Mouse (Mus musculus) testis, postnatal 14 days (tissue): ENCODE measurements around the gene Tbc1d22b.

ENCODE experiments used
- DNase-seq: peaks from one replicate; pipeline ENCODE4 v3.0.0; 2021; ENCODE audit warnings: low spot score

Gene Tbc1d22b

GRCm38 (mm10) chr17:29541419-29541818 is 8.2 kb upstream of the Tbc1d22b start:
- DNase-seq: peak; percentile 36

GRCm38 (mm10) chr17:29542831-29543690 is 6.5 kb upstream of the Tbc1d22b start:
- no peak for DNase-seq

DNA sequence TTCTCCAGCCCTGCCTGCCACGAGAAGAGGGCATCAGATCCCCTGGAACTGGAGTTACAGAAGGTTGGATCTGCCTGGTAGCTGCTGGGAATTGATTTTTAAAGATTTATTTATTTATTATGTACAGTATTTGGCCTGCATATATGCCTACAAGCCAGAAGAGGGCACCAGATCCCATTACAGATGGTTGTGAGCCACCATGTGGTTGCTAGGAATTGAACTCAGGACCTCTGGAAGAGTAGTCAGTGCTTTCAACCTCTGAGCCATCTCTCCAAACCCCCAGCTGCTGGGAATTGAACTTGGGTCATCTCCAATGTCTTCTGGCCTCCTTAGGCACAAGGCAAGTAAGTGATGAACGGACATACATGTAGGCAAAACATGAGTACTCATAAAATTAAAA is 5.5 kb upstream of the Tbc1d22b start:
- no peak for DNase-seq

DNA sequence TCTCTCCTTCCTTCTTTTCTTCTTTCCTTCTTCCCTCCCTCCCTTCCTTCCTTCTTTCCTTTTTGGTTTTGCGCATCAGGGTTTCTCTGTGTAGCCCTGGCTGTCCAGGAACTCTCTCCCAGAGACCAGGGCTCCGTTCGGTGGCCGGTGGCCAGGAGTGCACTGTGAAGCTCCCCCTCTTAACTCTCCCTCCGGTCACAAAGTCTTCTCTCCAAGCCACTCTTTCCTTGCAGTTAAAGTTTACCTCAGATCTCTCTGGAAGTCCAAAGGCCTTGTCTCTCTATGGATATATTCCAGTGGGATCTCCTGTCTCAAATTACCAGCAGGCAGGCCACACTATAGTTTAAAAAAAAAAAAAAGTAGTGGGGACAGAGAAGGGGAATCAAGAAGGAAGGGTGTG is 4.3 kb upstream of the Tbc1d22b start:
- DNase-seq: no peak

DNA sequence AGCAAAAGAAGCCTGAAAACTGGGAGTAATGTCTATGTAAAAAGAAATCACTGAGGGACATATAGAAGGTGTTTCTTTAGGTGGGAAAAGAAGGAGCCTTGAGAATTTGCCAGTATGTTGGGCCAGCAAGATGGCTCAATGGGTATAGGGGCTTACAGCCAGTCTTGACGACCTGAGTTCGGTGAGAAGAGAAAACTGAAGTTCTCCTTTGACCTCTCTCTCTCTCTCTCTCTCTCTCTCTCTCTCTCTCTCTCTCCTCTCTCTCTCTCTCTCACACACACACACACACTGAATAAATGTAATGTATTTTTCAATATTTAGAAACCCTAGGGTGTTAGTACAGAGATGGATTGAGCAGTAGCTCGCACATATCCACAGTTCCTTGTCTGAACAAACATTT is 1.1 kb upstream of the Tbc1d22b start:
- DNase-seq: no peak

GRCm38 (mm10) chr17:29548994-29549393 is 591 bp upstream of the Tbc1d22b start:
- DNase-seq: no peak

DNA sequence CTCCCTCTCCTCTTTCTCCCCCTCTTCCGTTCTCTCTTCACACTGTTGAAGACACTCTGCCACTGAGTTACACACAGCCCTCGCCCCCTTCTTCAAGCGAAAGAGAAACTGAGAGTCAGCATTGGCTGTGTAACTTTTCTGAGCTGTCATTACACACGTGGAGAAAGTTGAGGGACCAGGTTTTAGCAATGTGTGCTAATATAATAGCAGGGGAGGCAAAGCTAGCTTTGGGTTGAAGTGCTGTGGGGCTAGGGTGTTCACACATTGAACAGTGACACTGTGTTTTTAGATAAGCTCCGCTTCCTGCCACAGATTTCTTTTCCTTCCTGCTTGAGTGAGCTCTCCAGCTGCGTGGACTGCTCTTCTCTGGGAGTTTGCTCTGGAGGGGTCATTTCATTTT is 1.4 kb downstream of the Tbc1d22b start:
- no peak for DNase-seq

- no peak for DNase-seq
Measured at GRCm38 (mm10) chr17:29552162-29552732, 2.7 kb downstream of the Tbc1d22b start, which contains the start of gene Tmem217. Gene Tmem217 (minus strand): TSS chr17:29552385.

DNA sequence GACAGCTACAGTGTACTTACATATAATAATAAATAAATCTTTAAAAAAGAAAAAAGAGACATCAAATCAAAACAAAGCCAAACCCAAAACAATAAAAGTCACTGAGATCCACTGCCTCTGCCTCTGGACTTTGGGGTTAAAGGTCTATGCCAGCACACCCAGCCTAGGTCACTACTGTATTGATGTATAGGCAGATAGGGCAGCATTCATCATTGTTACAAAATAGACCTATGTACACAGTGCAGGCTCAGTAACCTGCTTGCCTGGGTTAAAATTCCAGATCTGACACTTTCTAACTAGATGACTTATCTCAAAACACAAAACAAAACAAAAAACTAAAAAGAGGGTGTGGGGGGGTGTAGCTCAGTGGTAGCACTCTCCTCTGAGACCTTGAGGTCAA is 4.6 kb downstream of the Tbc1d22b start:
- DNase-seq: no peak

- no peak for DNase-seq
Measured at GRCm38 (mm10) chr17:29556456-29556855, 6.9 kb downstream of the Tbc1d22b start.

DNA sequence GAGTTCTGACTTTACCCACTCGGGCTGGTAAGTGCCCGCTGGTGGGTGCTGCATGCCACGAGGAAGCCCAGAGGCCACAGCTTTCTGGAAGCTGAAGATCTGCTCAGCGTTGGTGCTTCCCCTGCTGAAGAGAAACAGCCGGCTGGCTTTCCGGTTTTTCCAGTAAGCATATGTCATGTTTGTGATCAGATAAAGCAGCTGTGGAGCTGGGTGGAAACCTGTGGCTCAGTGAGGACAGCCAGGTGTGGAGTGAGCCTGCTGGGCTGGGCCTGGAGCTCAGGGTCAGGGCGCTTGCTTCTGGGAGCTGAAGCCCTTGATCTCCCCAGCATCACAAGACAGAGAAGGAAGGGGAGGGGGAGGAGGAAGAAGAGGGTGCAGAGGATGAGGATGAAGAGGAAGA is 7.3 kb downstream of the Tbc1d22b start:
- DNase-seq: no peak

DNA sequence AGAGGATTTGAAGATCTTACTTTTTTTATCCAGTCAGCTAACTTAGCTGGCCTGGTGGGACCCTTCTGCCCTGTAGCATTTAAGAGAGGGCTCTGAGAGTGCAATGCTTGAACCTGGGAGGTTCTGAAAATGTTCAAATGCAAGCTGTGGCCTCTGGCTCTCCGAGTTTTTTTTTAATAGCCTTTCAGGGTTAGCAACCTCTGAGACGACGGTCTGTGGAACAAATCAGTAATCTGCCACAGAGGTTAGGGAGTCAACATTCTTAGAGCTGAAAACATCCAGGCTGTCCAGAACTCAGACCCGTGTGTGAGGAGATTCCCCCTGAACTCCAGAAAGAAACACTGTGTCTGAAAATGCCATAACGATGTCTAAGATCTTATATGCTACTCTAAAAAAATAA is 8.9 kb downstream of the Tbc1d22b start:
- DNase-seq: no peak

DNA sequence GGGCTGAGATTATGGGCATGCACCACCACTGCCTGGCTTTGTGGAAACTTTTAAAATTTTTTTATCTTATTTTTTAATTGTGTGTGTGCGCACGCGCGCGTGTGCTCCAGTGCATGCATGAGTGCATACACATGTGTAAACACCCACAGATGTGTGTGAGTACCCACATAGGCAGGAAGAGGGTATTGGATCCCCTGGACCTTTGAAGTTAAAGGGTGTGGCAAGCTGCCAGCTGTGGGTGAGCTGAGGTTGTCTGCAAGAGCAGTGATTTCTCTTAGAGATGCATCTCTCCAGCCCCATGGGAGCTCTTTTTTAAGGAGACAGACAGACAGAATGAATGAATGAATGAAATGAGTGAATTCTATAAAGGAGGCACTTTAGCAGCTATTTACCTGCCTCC is 15.9 kb downstream of the Tbc1d22b start:
- DNase-seq: no peak

GRCm38 (mm10) chr17:29568435-29568834 is 18.9 kb downstream of the Tbc1d22b start:
- DNase-seq: no peak

- DNase-seq: no peak
Measured at GRCm38 (mm10) chr17:29569831-29570230, 20.2 kb downstream of the Tbc1d22b start.

- DNase-seq: no peak
Measured at GRCm38 (mm10) chr17:29579579-29580126, 30.1 kb downstream of the Tbc1d22b start.

- DNase-seq: no peak
Measured at GRCm38 (mm10) chr17:29583569-29583968, 34.0 kb downstream of the Tbc1d22b start.

DNA sequence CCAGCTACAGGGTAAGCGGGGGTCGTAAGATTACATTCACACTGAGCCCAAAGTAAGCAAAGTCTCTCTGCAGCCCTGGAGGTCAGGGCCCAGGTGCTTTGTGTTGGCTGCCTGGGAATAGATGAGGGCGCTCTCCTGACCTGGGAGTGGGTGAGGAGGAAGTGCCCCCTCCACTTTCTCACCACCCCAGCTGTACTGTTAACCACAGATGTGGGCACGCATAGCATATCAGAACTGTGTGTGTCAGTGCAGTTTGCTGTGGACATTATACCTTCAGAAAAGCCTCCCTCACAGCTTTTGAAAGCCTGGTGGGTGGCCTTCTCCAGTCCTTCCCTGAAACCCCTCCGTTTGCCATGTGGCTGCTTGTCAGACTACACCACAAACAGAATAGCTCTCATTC is 34.7 kb downstream of the Tbc1d22b start:
- no peak for DNase-seq

GRCm38 (mm10) chr17:29584737-29585136 is 35.2 kb downstream of the Tbc1d22b start:
- DNase-seq: no peak

DNA sequence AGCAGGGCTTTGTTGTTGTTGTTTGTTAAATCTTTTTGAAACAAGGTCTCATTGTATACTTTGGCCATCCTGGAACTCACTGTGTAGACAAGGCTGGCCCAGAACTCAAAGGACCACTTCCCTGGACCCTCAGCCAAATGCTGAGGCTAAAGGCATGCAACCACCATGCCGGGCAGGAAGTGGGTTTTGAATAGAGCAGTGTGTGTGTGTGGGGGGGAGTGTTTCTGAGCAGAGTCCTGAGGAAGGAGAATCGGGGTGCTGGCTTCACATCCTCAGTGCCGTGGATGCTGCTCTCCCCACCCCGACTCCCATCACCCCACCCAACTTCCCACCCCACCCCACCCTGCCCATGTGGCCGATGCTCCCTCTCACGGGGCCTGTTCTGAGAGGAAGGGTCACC is 35.9 kb downstream of the Tbc1d22b start:
- DNase-seq: no peak

- DNase-seq: no peak
Measured at GRCm38 (mm10) chr17:29586921-29587320, 37.3 kb downstream of the Tbc1d22b start.

- no peak for DNase-seq
Measured at GRCm38 (mm10) chr17:29589221-29589898, 39.8 kb downstream of the Tbc1d22b start.
